Mouse (Mus musculus): ENCODE measurements around the gene Sox5.

Sox5 gene

DNA sequence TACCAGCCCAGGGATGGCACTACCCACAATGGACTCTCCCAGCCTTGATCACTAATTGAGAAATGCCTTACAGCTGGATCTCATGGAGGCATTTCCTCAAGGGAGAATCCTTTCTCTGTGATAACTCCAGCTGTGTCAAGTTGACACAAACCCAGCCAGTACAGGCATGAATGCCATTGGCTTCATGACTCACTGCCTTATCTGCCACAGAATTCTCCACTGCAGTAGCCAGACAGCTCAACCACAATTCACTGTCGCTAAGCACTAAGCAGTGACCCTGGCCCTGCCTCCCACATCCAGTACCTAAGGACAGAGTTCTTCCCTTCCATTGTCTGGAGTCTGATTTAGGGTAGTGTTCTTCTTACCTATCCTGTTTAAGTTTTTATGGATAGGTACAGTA lies 65.4 kb downstream of the Sox5 start:
- in situ Hi-C loops (cut with MboI, MseI): no loop called here

DNA sequence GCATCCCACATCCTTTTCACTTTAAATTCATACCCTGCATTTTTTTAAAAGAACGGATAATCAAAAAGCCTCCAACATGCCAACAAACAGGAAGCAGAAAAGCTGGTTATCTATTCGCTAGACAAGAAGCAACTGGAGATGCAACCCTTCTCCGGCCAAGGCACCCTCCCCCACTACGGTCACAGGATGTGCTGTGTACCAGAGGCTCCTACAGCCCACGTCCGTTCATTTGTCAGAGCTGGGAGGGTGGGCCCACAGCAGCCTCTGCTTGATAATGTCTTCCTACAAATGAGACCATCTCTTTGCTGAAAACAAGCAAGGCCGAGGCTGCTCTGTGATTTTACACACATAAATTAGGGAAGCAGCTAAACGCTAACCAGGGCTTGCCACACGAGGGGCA lies 69.9 kb downstream of the Sox5 start:
- in situ Hi-C loops (cut with MboI, MseI): no loop called here

- in situ Hi-C loops (cut with MboI, MseI): no loop called here
Measured at GRCm38 (mm10) chr6:144710816-144711215, 71.0 kb downstream of the Sox5 start.

DNA sequence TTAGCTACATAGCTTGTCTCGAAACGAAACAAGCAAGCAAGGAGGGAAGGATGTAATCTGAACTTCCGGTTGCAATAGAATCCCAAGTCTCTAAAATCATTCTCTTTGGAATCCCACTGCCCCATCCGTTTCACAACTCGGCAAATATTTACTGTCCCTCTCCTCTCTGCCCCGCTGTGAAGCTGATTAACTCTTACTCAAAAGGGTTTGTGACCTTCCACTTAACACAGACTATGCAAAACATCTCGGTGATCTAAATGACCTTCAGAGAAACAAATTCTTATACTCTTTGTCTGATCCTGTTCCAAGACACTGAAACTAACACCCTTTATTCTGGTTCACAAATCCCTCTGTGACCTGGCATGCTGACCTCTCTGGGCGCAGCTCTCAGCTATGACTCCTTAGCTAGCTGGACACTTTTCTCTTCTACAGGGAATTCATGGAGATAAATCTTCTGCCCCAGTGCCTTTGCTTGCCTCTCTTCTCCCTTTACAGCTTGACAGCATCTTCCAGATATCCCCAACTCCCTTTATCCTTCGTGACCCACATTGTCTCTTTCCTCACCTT lies 72.1 kb downstream of the Sox5 start:
- in situ Hi-C loops (cut with MboI, MseI): no loop called here

DNA sequence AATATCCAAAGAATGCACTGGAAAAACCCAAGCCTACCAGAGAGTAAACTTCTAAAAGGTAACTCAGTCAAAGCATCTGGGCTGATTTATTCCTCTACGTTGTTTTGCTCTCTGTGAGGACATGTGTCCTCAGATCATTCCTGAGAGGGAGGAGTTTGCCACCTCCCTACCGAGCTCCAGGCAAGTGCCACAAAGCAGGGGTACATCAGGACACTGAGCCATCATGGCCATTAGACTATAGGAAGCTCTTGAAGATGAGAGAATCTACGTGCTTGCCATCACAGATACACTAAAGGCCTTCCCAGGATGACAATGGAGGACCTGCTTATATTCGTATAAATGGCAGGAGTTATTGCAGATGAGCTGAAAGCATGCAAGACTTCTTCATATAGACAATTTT lies 73.4 kb downstream of the Sox5 start:
- in situ Hi-C loops (cut with MboI, MseI): no loop called here

DNA sequence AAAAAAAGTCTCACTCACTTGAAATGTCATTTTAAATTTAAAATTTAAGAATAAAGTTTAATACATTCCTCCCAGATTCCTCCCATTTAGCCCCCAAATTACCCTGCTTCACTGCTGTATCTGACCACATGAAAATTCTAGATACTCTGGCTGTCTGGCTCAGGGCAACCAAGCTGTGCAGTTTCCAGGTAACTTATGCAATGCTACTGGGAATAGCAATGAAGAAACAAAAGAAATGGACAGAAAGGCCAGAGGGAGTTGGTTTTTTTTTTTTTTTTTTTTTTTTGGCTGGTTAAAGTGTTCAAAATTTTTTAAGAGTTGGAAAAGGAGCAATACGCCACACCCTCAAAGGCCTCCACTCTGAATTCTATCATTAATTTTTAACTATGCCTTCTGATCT lies 73.8 kb downstream of the Sox5 start:
- in situ Hi-C loops (cut with MboI, MseI): no loop called here

DNA sequence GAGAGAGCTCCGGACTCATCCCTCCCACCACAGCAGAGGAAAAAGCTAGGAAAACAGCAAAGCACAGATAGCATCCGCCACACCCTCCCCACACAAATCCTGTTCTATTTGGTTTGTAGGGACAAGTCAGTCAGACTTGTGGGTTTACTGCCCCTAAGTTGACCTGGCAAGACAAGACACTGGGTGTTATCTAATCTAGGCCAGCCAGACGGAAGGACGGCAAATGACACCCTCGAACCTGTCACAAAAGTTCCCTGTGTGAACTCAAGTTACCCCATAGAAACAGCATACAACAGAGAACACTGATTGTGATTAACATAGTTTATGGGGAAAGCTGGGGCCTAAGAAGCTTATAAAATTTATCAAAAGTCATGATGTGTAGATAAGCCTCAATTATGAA lies 76.8 kb downstream of the Sox5 start:
- in situ Hi-C loops (cut with MboI, MseI): no loop called here

GRCm38 (mm10) chr6:144695660-144696059 lies 86.1 kb downstream of the Sox5 start:
- in situ Hi-C loops (cut with MboI, MseI): loop anchor here (25.0 kb wide), 1 partner anchor 1817 kb away; the partner anchor contains the start of gene Itpr2

DNA sequence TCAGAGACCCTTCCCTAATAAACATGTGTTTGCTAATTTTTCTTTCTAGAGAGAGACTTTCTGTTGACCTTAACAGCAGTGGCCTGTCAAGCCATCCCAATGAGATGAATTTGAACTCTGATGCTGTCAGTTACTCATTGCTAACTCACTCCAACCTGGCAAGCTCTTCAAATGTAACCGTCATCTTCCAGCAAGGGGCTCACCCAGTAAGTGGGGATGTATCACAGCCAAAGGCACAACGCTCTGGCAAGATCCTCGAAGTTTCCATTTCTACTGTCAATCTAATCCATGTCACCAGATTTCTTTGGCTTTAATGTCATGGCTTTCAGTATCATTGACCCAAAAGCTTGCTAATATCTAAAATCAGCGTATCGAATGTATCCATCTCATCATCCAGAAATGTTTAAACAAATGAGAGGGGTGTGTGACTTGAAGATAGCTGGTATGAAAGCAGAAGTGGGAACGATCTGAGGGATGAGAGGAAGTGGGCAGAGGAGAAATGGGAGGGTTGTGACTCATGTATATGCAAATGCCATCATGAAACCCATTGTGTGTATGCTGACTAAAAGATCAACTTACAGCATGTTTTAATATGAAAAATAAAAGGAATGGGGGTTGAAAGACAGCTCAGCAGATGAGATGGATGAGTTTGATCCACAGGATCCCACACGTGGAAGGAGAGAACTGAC lies 88.4 kb downstream of the Sox5 start:
- in situ Hi-C loops (cut with MboI, MseI): loop anchor here (25.0 kb wide), 1 partner anchor 1819 kb away; the partner anchor contains the start of gene Itpr2

DNA sequence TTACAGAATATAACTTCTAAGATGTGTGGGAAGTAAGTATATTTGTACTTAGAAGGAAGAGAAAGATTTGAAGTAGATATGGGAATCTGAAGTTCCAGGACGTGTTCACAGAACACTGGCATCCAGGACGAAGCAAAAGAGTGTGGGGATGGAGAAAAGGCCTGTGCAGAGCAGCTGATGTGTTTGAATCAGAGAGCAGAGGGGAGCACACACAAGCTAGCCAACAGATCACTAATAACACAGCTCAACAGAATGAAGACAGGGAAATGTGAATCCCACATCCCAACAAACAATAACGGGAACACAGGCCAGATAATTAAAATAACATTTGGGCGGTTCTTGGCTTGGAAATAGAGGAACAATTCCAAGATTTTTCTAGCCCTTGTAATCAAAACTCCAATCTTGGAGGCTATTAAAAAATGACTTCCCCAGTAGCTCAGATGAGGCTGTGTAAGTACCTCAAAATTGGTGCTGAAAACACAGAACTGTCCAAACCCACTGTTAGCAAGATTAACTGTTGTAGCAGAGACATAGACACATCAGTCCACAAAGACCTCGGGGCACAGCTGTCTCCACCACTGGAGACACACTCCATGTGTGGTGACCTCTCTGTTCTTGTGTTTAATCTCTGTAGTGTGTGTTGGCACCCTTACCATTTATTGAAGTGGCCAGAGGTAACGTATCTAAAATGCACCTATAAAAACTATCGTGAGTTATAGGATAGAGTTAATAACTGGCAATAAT lies 90.3 kb downstream of the Sox5 start:
- in situ Hi-C loops (cut with MboI, MseI): loop anchor here (25.0 kb wide), 1 partner anchor 1821 kb away; the partner anchor contains the start of gene Itpr2

DNA sequence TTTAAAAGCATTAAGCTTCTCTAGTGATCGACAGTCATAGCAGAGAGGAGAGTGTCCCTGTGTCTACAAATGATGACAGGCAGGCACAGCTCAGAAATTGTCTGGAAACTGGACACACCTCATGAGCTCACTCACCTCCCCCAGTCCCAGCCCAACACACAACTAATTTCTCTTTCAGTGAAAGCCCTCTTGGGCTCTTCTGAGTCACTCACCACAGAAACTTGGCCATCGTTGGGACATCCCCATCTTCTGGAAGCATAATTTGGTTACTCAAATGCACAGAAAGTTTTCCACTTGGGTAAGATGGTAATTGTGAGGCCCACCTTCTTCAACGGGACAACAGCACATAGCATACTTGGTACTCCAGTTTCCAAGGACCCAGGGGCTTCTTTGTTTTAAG lies 92.7 kb downstream of the Sox5 start:
- in situ Hi-C loops (cut with MboI, MseI): loop anchor here (25.0 kb wide), 1 partner anchor 1823 kb away; the partner anchor contains the start of gene Itpr2

- in situ Hi-C loops (cut with MboI, MseI): loop anchor here (25.0 kb wide), 1 partner anchor 1825 kb away; the partner anchor contains the start of gene Itpr2
Measured at GRCm38 (mm10) chr6:144687681-144688080, 94.1 kb downstream of the Sox5 start.

DNA sequence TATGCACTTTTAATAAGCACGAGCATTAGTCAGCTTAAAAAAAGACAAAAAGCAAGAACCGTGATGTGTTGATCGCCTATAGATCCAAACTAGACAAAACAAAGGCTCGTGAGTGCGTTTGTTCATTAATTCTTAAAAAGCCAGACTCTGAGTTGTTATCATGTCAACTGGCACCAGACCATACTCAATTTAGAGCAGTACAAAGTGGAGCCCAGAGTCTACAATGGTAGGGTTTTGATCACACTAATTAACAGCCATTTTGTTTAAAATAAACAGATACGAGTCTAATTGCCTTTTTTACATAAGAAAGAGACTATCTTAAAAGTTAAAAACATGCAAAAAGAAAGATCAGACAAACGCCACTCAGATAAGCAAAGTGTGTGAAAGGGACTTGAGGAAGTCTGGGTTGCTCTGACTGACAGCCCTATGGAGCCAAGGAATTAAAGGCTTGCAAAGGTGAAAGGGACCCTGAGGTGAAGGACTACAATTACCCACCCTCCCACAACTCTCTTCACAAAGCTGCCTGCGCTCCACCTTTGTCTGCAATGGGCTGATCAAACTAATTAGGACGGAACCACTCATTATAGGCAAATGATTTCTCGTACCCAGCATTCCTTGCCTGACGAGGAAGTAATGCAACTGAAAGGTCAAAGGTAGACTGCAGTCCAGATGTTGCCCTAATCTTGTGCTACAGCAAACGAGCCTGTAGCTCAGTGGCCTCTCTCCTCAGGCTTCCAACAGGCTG lies 100.6 kb downstream of the Sox5 start:
- in situ Hi-C loops (cut with MboI, MseI): loop anchor here (5.0 to 25.0 kb wide), 2 partner anchors 39 to 1831 kb away; partner anchors contain the start of gene Itpr2

DNA sequence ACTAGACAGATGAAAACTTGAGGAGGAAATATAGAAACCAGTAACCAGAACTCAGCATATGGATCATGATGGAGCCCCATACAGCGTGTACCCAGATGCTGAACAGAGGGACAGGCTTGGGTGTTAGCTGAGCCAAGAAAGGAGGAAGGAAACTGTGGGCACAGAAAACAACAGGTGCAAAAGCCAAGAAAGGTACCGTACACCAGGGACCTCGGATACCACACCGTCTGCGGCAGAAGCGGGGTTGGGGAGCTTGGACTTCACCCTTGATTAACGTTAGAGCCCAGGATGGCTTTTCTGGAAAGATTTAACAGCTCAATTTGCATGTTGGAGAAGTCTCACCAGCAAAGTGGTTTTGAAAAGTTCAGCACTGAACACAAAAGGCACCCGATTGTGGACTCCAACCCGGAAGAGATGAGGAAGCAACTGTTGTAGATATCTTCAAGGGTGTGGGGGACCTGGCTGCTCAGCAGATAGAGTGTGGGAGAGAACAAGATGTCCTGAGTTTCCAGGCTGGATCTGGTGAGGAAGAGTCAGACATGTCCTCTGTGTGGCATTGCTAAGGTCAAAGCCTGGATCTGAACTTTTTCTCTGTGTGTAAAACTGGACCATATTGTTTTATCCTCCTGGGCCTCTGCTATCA lies 104.2 kb downstream of the Sox5 start:
- in situ Hi-C loops (cut with MboI, MseI): loop anchor here (10.0 to 25.0 kb wide), 2 partner anchors 1593 to 1835 kb away; partner anchors contain the start of gene Itpr2

DNA sequence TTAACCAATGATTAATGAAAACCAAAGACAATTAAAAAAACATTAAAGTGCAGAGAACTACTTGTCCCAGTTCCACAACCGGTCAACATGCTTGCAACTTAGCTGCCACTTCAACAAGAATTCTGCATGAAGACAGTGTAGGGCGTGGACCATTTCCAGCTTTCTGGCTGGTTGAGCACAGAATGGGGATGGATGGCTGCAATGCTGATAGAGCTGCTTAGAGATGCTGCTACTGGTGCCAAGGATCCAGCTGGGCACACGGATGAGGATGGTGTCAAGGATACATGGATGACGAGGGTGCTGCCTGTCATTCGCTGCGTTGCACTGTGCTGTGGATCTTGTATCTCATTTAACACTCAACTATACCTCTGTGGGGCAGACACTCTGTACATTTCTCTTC lies 106.7 kb downstream of the Sox5 start:
- in situ Hi-C loops (cut with MboI, MseI): loop anchor here (10.0 to 25.0 kb wide), 2 partner anchors 1590 to 1837 kb away; partner anchors contain the start of gene Itpr2

DNA sequence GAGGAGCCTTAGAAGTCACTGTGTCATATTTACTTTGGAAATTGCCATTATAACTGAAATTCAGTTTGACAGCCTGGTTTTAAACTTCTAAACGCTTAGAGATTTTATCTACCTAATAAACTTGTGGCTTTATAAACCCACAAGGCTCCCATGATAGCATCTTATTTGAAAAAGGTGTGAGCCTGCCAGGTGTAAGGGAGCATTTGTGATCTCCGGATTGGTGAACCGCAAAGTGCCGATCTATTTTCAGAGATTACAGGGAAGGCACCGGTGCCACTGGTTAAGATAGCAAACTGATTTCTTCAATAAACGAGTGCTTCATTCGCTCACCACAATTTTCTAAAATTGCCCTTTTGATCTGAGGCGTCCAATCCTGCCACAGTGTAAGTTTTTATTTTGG lies 107.9 kb downstream of the Sox5 start:
- in situ Hi-C loops (cut with MboI, MseI): loop anchor here (10.0 kb wide), 1 partner anchor 1589 kb away; no protein-coding TSS in a partner anchor

DNA sequence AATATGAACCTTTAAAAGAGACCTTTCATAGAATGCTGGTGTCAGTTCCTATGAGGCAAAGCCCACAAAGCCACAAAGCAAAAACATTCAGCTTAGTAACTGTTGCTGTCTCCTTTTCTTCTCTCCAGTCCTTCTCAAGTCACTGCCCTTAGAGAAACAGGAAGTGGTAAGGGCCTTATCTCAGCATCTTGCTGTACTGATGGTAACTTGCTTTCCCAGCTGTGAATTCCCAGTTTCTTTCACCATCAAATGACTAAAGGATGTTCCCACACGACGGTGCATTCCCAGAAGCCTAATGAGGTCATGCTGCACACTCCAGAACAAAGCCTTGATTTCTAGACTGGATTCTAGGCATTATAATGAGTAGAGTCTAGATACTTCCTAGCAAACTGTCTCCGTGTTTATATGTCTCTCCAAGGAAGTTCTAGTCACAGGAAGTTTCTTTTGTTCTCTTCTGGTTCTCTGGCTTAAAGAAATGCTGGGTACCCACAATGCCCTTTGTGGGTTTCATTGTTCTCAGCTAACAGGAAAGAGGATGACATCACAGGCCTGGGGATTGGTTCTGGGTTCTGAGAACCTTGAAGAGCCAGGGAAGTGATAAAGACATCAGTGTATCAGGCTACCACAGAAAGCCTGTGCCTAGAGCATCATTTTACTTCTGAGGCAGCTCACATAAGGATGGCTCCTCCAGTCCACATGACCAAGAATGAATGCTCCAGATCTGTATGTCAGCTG lies 111.2 kb downstream of the Sox5 start:
- in situ Hi-C loops (cut with MboI, MseI): loop anchor here (10.0 kb wide), 1 partner anchor 1586 kb away; no protein-coding TSS in a partner anchor

- in situ Hi-C loops (cut with MboI, MseI): no loop called here
Measured at GRCm38 (mm10) chr6:144666617-144667016, 115.2 kb downstream of the Sox5 start.

DNA sequence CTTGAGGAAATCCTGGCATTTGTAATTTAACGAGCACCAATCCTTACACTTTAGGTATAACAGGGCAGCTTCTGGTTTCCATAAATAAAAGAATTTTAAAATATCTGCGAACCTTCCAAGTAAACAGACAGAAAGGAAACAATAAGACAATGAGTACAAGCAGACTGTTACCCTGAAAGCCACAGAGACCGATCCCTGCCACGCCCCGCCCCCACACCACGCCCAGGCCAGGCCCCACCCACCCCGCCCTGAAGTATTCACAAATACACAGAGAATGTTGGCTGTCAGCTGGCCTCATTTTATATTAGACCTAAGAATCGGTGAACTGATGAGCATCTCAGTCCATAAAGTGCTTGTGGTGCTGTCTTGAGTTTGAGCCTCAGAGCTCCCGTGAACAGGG lies 117.0 kb downstream of the Sox5 start:
- in situ Hi-C loops (cut with MboI, MseI): no loop called here

GRCm38 (mm10) chr6:144663516-144664074 lies 118.2 kb downstream of the Sox5 start:
- in situ Hi-C loops (cut with MboI, MseI): no loop called here
